Mouse (Mus musculus) MEL (cell line): ENCODE measurements at regions not wholly inside any gene's neighbourhood (a gene's known extent, or its start where the extent isn't known, plus 50 kb on each side); places are given as distances from the start of the nearest gene placed in this dataset.

Experiments used
- DNase-seq: peaks from one replicate; pipeline ENCODE4 v3.0.0; 2011; ENCODE audit warnings: low read depth, low spot score
- H3K27ac ChIP-seq: 2 replicates; pipeline ENCODE4 v1.5.1; 2012; ENCODE audit warnings: low read depth, mild to moderate bottlenecking, control low read depth, low read length, moderate library complexity; ENCODE audit not compliant: control insufficient read depth
- H3K27me3 ChIP-seq, 2 experiments: fragments of 150-350 bp in 1 of 2; sonication (generic) in 1 of 2; 2 replicates each; pipeline ENCODE4 v1.6.1; 2012; ENCODE audit warnings: low read length in 2 of 2, mild to moderate bottlenecking in 2 of 2, improper control_type of control experiment in 1 of 2, moderate library complexity in 1 of 2; ENCODE audit not compliant: insufficient read depth in 2 of 2, control insufficient read depth in 1 of 2
- H3K36me3 ChIP-seq, 2 experiments: 2 replicates each; pipeline ENCODE4 v1.6.1; 2012 to 2014; ENCODE audit warnings: low read length in 2 of 2, improper control_type of control experiment in 1 of 2, inconsistent platforms in 1 of 2, mild to moderate bottlenecking in 1 of 2; ENCODE audit not compliant: insufficient read depth in 2 of 2, control insufficient read depth in 1 of 2
- H3K4me1 ChIP-seq, 2 experiments: fragments of 150-350 bp in 1 of 2; sonication (generic) in 1 of 2; 2 replicates each; pipeline ENCODE4 v1.6.1; 2012; ENCODE audit warnings: low read length in 2 of 2, improper control_type of control experiment in 1 of 2, mild to moderate bottlenecking in 1 of 2; ENCODE audit not compliant: insufficient read depth in 2 of 2, control insufficient read depth in 1 of 2
- H3K4me3 ChIP-seq, 2 experiments: fragments of 150-350 bp in 1 of 2; sonication (generic) in 1 of 2; 2 replicates each; pipeline ENCODE4 v1.5.1; 2012; ENCODE audit warnings: low read depth in 2 of 2, low read length in 2 of 2, mild to moderate bottlenecking in 2 of 2, moderate library complexity in 2 of 2, control low read depth in 1 of 2, improper control_type of control experiment in 1 of 2; ENCODE audit not compliant: control insufficient read depth in 1 of 2, insufficient read depth in 1 of 2
- H3K79me2 ChIP-seq: 2 replicates; pipeline ENCODE4 v1.6.1; 2012; ENCODE audit warnings: mild to moderate bottlenecking, low read length, moderate library complexity; ENCODE audit not compliant: control insufficient read depth, poor library complexity, insufficient read depth
- H3K9ac ChIP-seq: 2 replicates; pipeline ENCODE4 v1.6.1; 2012; ENCODE audit warnings: low read depth, mild to moderate bottlenecking, control low read depth, low read length, moderate library complexity; ENCODE audit not compliant: control insufficient read depth, poor library complexity, severe bottlenecking
- H3K9me3 ChIP-seq: fragments of 150-350 bp; sonication (generic); replicated peaks from 2 replicates; pipeline ENCODE4 v1.6.1; 2012; ENCODE audit warnings: mild to moderate bottlenecking, low read length, improper control_type of control experiment, moderate library complexity; ENCODE audit not compliant: insufficient read depth
- BHLHE40 ChIP-seq: IDR thresholded peaks from 2 replicates; pipeline ENCODE4 v1.6.1; 2012; ENCODE audit warnings: low read depth, mild to moderate bottlenecking, inconsistent platforms, low read length, improper control_type of control experiment, borderline replicate concordance
- CHD1 ChIP-seq: IDR thresholded peaks from 2 replicates; pipeline ENCODE4 v1.6.1; 2012; ENCODE audit warnings: low read depth, mild to moderate bottlenecking, inconsistent platforms, low read length, improper control_type of control experiment
- ELF1 ChIP-seq: IDR thresholded peaks from 2 replicates; pipeline ENCODE4 v1.6.1; 2014; ENCODE audit warnings: low read depth, mild to moderate bottlenecking, inconsistent platforms, low read length, improper control_type of control experiment, moderate library complexity
- EP300 ChIP-seq, 2 experiments: IDR thresholded peaks; 2 replicates each; pipeline ENCODE4 v1.6.1; 2011; ENCODE audit warnings: improper control_type of control experiment in 2 of 2, low read length in 2 of 2, low read depth in 1 of 2, mild to moderate bottlenecking in 1 of 2
- GABPA ChIP-seq: IDR thresholded peaks from 2 replicates; pipeline ENCODE4 v1.6.1; 2012; ENCODE audit warnings: low read depth, mild to moderate bottlenecking, inconsistent platforms, low read length, improper control_type of control experiment, moderate library complexity
- HCFC1 ChIP-seq: IDR thresholded peaks from 2 replicates; pipeline ENCODE4 v1.6.1; 2012; ENCODE audit warnings: low read depth, mild to moderate bottlenecking, inconsistent platforms, low read length, improper control_type of control experiment, moderate library complexity
- JUND ChIP-seq: IDR thresholded peaks from 2 replicates; pipeline ENCODE4 v1.6.1; 2011; ENCODE audit warnings: low read depth, mild to moderate bottlenecking, improper control_type of control experiment, low read length
- MEF2A ChIP-seq: IDR thresholded peaks from 2 replicates; pipeline ENCODE4 v1.6.1; 2014; ENCODE audit warnings: low read depth, mild to moderate bottlenecking, inconsistent platforms, low read length, improper control_type of control experiment; ENCODE audit not compliant: poor library complexity, insufficient replicate concordance, severe bottlenecking; ENCODE audit errors: extremely low read depth
- MXI1 ChIP-seq: IDR thresholded peaks from 2 replicates; pipeline ENCODE4 v1.6.1; 2011; ENCODE audit warnings: mild to moderate bottlenecking, low read depth, low read length, improper control_type of control experiment
- MYC ChIP-seq: IDR thresholded peaks from 2 replicates; pipeline ENCODE4 v1.6.1; 2011; ENCODE audit warnings: low read depth, mild to moderate bottlenecking, low read length, improper control_type of control experiment, moderate library complexity
- NELFE ChIP-seq: IDR thresholded peaks from 2 replicates; pipeline ENCODE4 v1.6.1; 2011; ENCODE audit warnings: low read depth, low read length, improper control_type of control experiment
- NRF1 ChIP-seq: IDR thresholded peaks from 2 replicates; pipeline ENCODE4 v1.6.1; 2014; ENCODE audit warnings: low read depth, mild to moderate bottlenecking, inconsistent platforms, low read length, improper control_type of control experiment, moderate library complexity; ENCODE audit not compliant: poor library complexity, insufficient read depth, severe bottlenecking
- POLR2AphosphoS5 ChIP-seq: IDR thresholded peaks from 2 replicates; pipeline ENCODE4 v1.6.1; 2012; ENCODE audit warnings: low read depth, borderline replicate concordance, mild to moderate bottlenecking, inconsistent platforms, low read length, moderate library complexity, mixed read lengths
- RCOR1 ChIP-seq: IDR thresholded peaks from 2 replicates; pipeline ENCODE4 v1.6.1; 2012; ENCODE audit warnings: low read depth, mild to moderate bottlenecking, inconsistent platforms, low read length, improper control_type of control experiment
- SIN3A ChIP-seq: IDR thresholded peaks from 2 replicates; pipeline ENCODE4 v1.6.1; 2012; ENCODE audit warnings: low read length, improper control_type of control experiment, inconsistent platforms
- TBP ChIP-seq: IDR thresholded peaks from 2 replicates; pipeline ENCODE4 v1.8.0; 2011; ENCODE audit warnings: low read depth, low read length, improper control_type of control experiment
- TCF12 ChIP-seq: IDR thresholded peaks from 2 replicates; pipeline ENCODE4 v1.6.1; 2014; ENCODE audit warnings: low read depth, mild to moderate bottlenecking, inconsistent platforms, low read length, improper control_type of control experiment, moderate library complexity
- USF2 ChIP-seq, 2 experiments: IDR thresholded peaks; 2 replicates each; pipeline ENCODE4 v1.6.1; 2011 to 2012; ENCODE audit warnings: improper control_type of control experiment in 2 of 2, low read length in 2 of 2, borderline replicate concordance in 1 of 2, inconsistent platforms in 1 of 2, low read depth in 1 of 2, mild to moderate bottlenecking in 1 of 2; ENCODE audit not compliant: insufficient read depth in 1 of 2
- ZKSCAN1 ChIP-seq: IDR thresholded peaks from 2 replicates; pipeline ENCODE4 v1.6.1; 2012; ENCODE audit warnings: low read depth, mild to moderate bottlenecking, inconsistent platforms, low read length, improper control_type of control experiment, moderate library complexity
- ZMIZ1 ChIP-seq: IDR thresholded peaks from 2 replicates; pipeline ENCODE4 v1.6.1; 2012; ENCODE audit warnings: low read depth, mild to moderate bottlenecking, inconsistent platforms, low read length, improper control_type of control experiment, moderate library complexity
- ZNF384 ChIP-seq: IDR thresholded peaks from 2 replicates; pipeline ENCODE4 v1.6.1; 2012; ENCODE audit warnings: low read depth, mild to moderate bottlenecking, inconsistent platforms, low read length, improper control_type of control experiment

GRCm38 (mm10) chr1:90342346-90342745 lies 138.6 kb downstream of the Ackr3 start:
- Histone ChIP-seq H3K79me2 (no peaks in the 10 kb centered on the region), H3K4me3 (no peak overlapping the region), H3K4me1 (no peaks in the 10 kb centered on the region), H3K9me3 (no peaks in the 10 kb centered on the region), H3K9ac (no peak overlapping the region), H3K36me3 (no peaks in the 10 kb centered on the region), H3K27ac (no peak overlapping the region), H3K27me3 (no peaks in the 10 kb centered on the region)
- DNase-seq, result no peak
- TF ChIP-seq GABPA (no peak), ZNF384 (no peak), JUND (no peak), MXI1 (no peak), EP300 (IDR thresholded peaks at IDR 0.05; ENCODE audit: low read depth in 1 of 2, low read length in 2 of 2) (no peak), POLR2AphosphoS5 (no peak), TCF12 (no peak), RCOR1 (no peak), MYC (no peak), NELFE (no peak), SIN3A (no peak), NRF1 (no peak), TBP (no peak), ZKSCAN1 (no peak), HCFC1 (no peak), BHLHE40 (no peak), USF2 (IDR thresholded peaks at IDR 0.05; ENCODE audit: borderline replicate concordance in 1 of 2, insufficient read depth in 1 of 2, low read depth in 1 of 2, low read length in 2 of 2) (no peak)

GRCm38 (mm10) chr1:90343492-90343891 lies 139.7 kb downstream of the Ackr3 start:
- H3K27ac ChIP-seq, result no peak overlapping the region
- H3K4me3 ChIP-seq, result no peak overlapping the region
- H3K9ac ChIP-seq, result no peak overlapping the region
- no peaks in the 10 kb centered on the region for H3K36me3 ChIP-seq
- no peaks in the 10 kb centered on the region for H3K27me3 ChIP-seq
- no peak for DNase-seq
- H3K9me3 ChIP-seq, result no peaks in the 10 kb centered on the region
- TF ChIP-seq CHD1, result no peak
- TF ChIP-seq EP300 (IDR thresholded peaks at IDR 0.05; ENCODE audit: low read depth in 1 of 2, low read length in 2 of 2), result no peak
- TF ChIP-seq ZNF384, result no peak
- TF ChIP-seq MEF2A, result no peak
- TF ChIP-seq ELF1, result no peak
- no peak for TF ChIP-seq ZMIZ1
- TF ChIP-seq SIN3A, result no peak
- H3K79me2 ChIP-seq, result no peaks in the 10 kb centered on the region
- H3K4me1 ChIP-seq, result no peaks in the 10 kb centered on the region
